ENCODE assay signal across 8 mouse cellular contexts in the genomic region with DNA sequence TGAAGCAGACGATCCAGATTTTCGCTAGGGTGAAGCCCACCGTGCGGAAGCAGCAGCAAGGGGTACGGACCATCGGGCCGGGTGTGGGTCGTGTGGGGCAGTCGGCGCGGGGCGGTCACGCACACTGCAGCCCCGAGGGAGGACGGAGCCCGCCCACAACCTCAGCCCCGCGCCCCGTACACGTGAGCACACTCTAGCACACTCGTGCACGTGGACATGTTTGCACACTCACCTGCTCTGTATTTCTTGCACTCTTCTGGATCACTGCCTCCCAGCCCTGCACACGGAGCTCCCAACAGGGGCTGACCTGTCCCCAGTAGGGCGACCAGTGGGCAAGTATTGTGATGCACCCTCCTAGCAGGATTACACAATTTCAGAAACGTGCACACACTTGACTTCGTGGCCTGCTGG. TPM values are rescaled to one million over a fixed set of nuclear protein-coding genes. Genes with fewer than 3 reads are reported as not detected.
DNase-seq lines count a peak whose midpoint lies in the region; ATAC-seq and TF ChIP-seq lines count a peak whose summit lies in the region.

No protein-coding gene starts in this region.

- H3K4me2 ChIP-seq in embryonic facial prominence, embryonic 15.5 days (replicated peaks) = peak overlapping the region; percentile 74
- peak overlapping the region; percentile 97 for H3K4me2 ChIP-seq in intestine, embryonic 15.5 days (replicated peaks)
- peak overlapping the region; percentile 97 for H3K4me2 ChIP-seq in midbrain, postnatal 0 days (ENCODE audit: low read depth, low read length, poor library complexity, severe bottlenecking)

- DNase-seq in kidney, postnatal 25 days = peak; percentile 4 to 53
- no peak for DNase-seq in kidney, postnatal 36 days
- DNase-seq in midbrain, postnatal 0 days (ENCODE audit: low spot score) = no peak
- DNase-seq in gastrocnemius, postnatal 36 days = no peak
- DNase-seq in urinary bladder, postnatal 14 days (ENCODE audit: low spot score) = no peak
- DNase-seq in layer of hippocampus, adult 18-20 months (ENCODE audit: low spot score in 2 of 2) = no peak

- H3K9me3 ChIP-seq in embryonic facial prominence, embryonic 15.5 days (replicated peaks) = no peaks in the 10 kb centered on the region
- no peaks in the 10 kb centered on the region for H3K9me3 ChIP-seq in intestine, embryonic 15.5 days
- no peaks in the 10 kb centered on the region for H3K9me3 ChIP-seq in midbrain, postnatal 0 days (ENCODE audit: low read length)

- no peak for TF ChIP-seq CTCF in midbrain, postnatal 0 days (IDR thresholded peaks at IDR 0.05)

- no peak overlapping the region for H3K9ac ChIP-seq in embryonic facial prominence, embryonic 15.5 days
- peak overlapping the region; percentile 53 for H3K9ac ChIP-seq in intestine, embryonic 15.5 days
- H3K9ac ChIP-seq in midbrain, postnatal 0 days (replicated peaks; ENCODE audit: low read length, poor library complexity, severe bottlenecking) = peak overlapping the region; percentile 48

- peaks cover 12% of the 10 kb centered on the region for H3K4me1 ChIP-seq in embryonic facial prominence, embryonic 15.5 days
- peaks cover 7% of the 10 kb centered on the region for H3K4me1 ChIP-seq in intestine, embryonic 15.5 days (replicated peaks)
- no peaks in the 10 kb centered on the region for H3K4me1 ChIP-seq in midbrain, postnatal 0 days (ENCODE audit: insufficient read depth, low read length)

- WGBS in embryonic facial prominence, embryonic 15.5 days = under 1% methylated on average over 26 of the region's 26 CpGs
- under 1% methylated on average over 26 of the region's 26 CpGs for WGBS in intestine, embryonic 15.5 days
- WGBS in midbrain, postnatal 0 days = under 1% methylated on average over 25 of the region's 26 CpGs

- H3K36me3 ChIP-seq in embryonic facial prominence, embryonic 15.5 days = no peaks in the 10 kb centered on the region
- no peaks in the 10 kb centered on the region for H3K36me3 ChIP-seq in intestine, embryonic 15.5 days
- H3K36me3 ChIP-seq in midbrain, postnatal 0 days (ENCODE audit: insufficient read depth, low read length) = no peaks in the 10 kb centered on the region

- intact Hi-C loops in gastrocnemius, postnatal 36 days (cut with DNase I) = no loop called here

- peak overlapping the region; percentile 55 for H3K4me3 ChIP-seq in embryonic facial prominence, embryonic 15.5 days (replicated peaks)
- peak overlapping the region; percentile 57 for H3K4me3 ChIP-seq in intestine, embryonic 15.5 days (replicated peaks)
- peak overlapping the region; percentile 56 for H3K4me3 ChIP-seq in midbrain, postnatal 0 days (ENCODE audit: low read depth, low read length)

- H3K27ac ChIP-seq in embryonic facial prominence, embryonic 15.5 days (replicated peaks) = no peak overlapping the region
- no peak overlapping the region for H3K27ac ChIP-seq in intestine, embryonic 15.5 days
- no peak overlapping the region; the same call in 1 of the 2 replicates for H3K27ac ChIP-seq in midbrain, postnatal 0 days (ENCODE audit: low read depth, low read length)

- H3K27me3 ChIP-seq in embryonic facial prominence, embryonic 15.5 days = no peaks in the 10 kb centered on the region
- H3K27me3 ChIP-seq in intestine, embryonic 15.5 days (replicated peaks) = no peaks in the 10 kb centered on the region
- no peaks in the 10 kb centered on the region for H3K27me3 ChIP-seq in midbrain, postnatal 0 days (ENCODE audit: insufficient read depth, low read length)

- peak; percentile 79 for ATAC-seq in embryonic facial prominence, embryonic 15.5 days (ENCODE audit: insufficient number of reproducible peaks, low FRiP score, low TSS enrichment, low read depth)
- peak; percentile 82 for ATAC-seq in intestine, embryonic 15.5 days
- peak; percentile 77 for ATAC-seq in midbrain, postnatal 0 days (ENCODE audit: low FRiP score)

RNA-seq across cellular contexts. Expression of a gene that starts 0.3 kb away (rescaled TPM):
- polyA plus RNA-seq in embryonic facial prominence, embryonic 15.5 days (2015; fragmentation: Nextera tagmentation; extraction: Ambion mirVana) = 3.3 and 3.9 TPM in 2 replicates
- 0.97 and 1.1 TPM in 2 replicates for polyA plus RNA-seq in intestine, embryonic 15.5 days (2015; fragmentation: Nextera tagmentation; extraction: Ambion mirVana)
- 2.1 and 2.7 TPM in 2 replicates for total RNA-seq in midbrain, postnatal 0 days (2014; rRNA removed)
- 1.1 and 1.7 TPM in 2 replicates for polyA plus RNA-seq in midbrain, postnatal 0 days (2015; fragmentation: Nextera tagmentation; extraction: Ambion mirVana)
- not detected for total RNA-seq in gastrocnemius, postnatal 36 days (2021)
- 1 to 10 TPM; 4.0 to 5.2 TPM for total RNA-seq in layer of hippocampus, adult 18-20 months (2021)

RNA-seq across cellular contexts. Expression of a gene that starts 51.1 kb away (rescaled TPM):
- polyA plus RNA-seq in embryonic facial prominence, embryonic 15.5 days (2015; fragmentation: Nextera tagmentation; extraction: Ambion mirVana) = 10.5 and 13.1 TPM in 2 replicates
- 3.7 and 3.9 TPM in 2 replicates for polyA plus RNA-seq in intestine, embryonic 15.5 days (2015; fragmentation: Nextera tagmentation; extraction: Ambion mirVana)
- 12.5 and 12.9 TPM in 2 replicates for total RNA-seq in midbrain, postnatal 0 days (2014; rRNA removed)
- polyA plus RNA-seq in midbrain, postnatal 0 days (2015; fragmentation: Nextera tagmentation; extraction: Ambion mirVana) = 1.4 and 1.7 TPM in 2 replicates
- total RNA-seq in gastrocnemius, postnatal 36 days (2021) = 1 to 10 TPM; 5.2 to 5.5 TPM
- 10 to 100 TPM; 67.1 to 69.5 TPM for total RNA-seq in layer of hippocampus, adult 18-20 months (2021)

Comparison
In these comparisons a context has a peak if more than half of its experiments do, and no peak if none do; other contexts are left out.
1. DNase-seq: peak in kidney, postnatal 25 days (2 of 2); none in kidney, postnatal 36 days (0 of 2), midbrain, postnatal 0 days (single experiment), gastrocnemius, postnatal 36 days (0 of 2), urinary bladder, postnatal 14 days (single experiment) and layer of hippocampus, adult 18-20 months (0 of 2).
2. Peak in every context shown above with its lines, with median percentiles within 50 percentile points of each other: ATAC-seq, H3K4me2 ChIP-seq and H3K4me3 ChIP-seq.